Mouse (Mus musculus) frontal cortex, postnatal 10 days (tissue): ENCODE measurements at regions not wholly inside any gene's neighbourhood (a gene's known extent, or its start where the extent isn't known, plus 50 kb on each side); places are given as distances from the start of the nearest gene placed in this dataset.
"Not testable (repeated sequence)": the region's sequence is repeated elsewhere in the genome, so short reads cannot be mapped to it uniquely, and the experiment has no call there.

Experiments used
- DNase-seq, 2 experiments: peaks; one replicate each; pipeline ENCODE4 v3.0.0; 2022; ENCODE audit warnings: low spot score in 2 of 2, mixed read lengths in 1 of 2

- DNase-seq, result no peak
Measured at GRCm38 (mm10) chr6:81815962-81816338, 107.5 kb upstream of the Gcfc2 start.

GRCm38 (mm10) chr6:81817050-81817827, 106.2 kb upstream of the Gcfc2 start:
- DNase-seq, result peak; percentile 61 to 74

GRCm38 (mm10) chr6:81818573-81818972, 104.9 kb upstream of the Gcfc2 start:
- DNase-seq, result no peak

GRCm38 (mm10) chr6:81820078-81820477, 103.4 kb upstream of the Gcfc2 start:
- no peak for DNase-seq

GRCm38 (mm10) chr6:81839474-81840153, 83.9 kb upstream of the Gcfc2 start:
- DNase-seq, result no peak

GRCm38 (mm10) chr6:81868207-81868606, 55.3 kb upstream of the Gcfc2 start:
- DNase-seq, result not testable (repeated sequence)
